Mouse (Mus musculus): ENCODE data around the gene Sec31a.

DNA sequence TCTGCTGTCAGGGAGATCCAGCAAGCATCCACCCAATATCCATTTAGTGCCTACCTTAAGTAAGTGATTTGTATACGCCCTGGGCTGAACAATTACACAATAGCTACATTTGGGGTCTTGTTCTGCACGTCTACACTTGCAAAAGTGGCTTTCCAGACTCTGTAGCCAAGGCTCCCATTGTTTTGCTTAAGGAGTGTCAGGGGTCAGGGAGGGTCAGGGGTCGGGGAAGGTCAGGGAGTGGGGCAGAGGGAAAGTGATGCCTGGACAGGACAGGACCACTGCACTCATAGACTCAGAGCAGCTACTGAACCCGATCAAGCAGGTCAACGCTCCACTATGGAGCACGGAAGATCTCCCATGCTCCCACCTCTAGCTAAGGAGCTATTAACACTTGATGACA lies 72.9 kb downstream of the Sec31a start:
- no peak for TF ChIP-seq CTCF (IDR thresholded peaks at IDR 0.05; ENCODE audit: low read depth)
- TF ChIP-seq EP300 (IDR thresholded peaks at IDR 0.05; ENCODE audit: low read depth): no peak

Measured in liver, postnatal 0 days (tissue).